Mouse (Mus musculus) intestine, embryonic 16.5 days (tissue): ENCODE results near the gene Cbx3. TPM values are rescaled to one million over a fixed set of nuclear protein-coding genes. Genes with fewer than 3 reads are reported as not detected.

ENCODE experiments used
- ATAC-seq: fragments of 200-750 bp; cut with Nextera tagmentation; 2 replicates; pipeline ENCODE4 v1.8.0; 2017; ENCODE audit warnings: moderate TSS enrichment, moderate library complexity
- H3K27ac ChIP-seq: fragments of 300-500 bp; sonication (generic); 2 replicates; pipeline ENCODE4 v1.5.1; 2014; ENCODE audit warnings: mild to moderate bottlenecking, low read length
- H3K27me3 ChIP-seq: fragments of 300-500 bp; sonication (generic); replicated peaks from 2 replicates; pipeline ENCODE4 v1.6.1; 2014; ENCODE audit warnings: low read length, control low read depth, mixed read lengths; ENCODE audit not compliant: control insufficient read depth, insufficient read depth
- H3K36me3 ChIP-seq: fragments of 300-500 bp; sonication (generic); 2 replicates; pipeline ENCODE4 v1.6.1; 2014; ENCODE audit warnings: low read length, control low read depth; ENCODE audit not compliant: control insufficient read depth, insufficient read depth
- H3K4me1 ChIP-seq: fragments of 300-500 bp; sonication (generic); 2 replicates; pipeline ENCODE4 v1.6.1; 2014; ENCODE audit warnings: low read length, control low read depth, mixed read lengths; ENCODE audit not compliant: control insufficient read depth, insufficient read depth
- H3K4me2 ChIP-seq: fragments of 300-500 bp; sonication (generic); 2 replicates; pipeline ENCODE4 v1.6.1; 2014; ENCODE audit warnings: low read depth, low read length, control low read depth
- H3K4me3 ChIP-seq: fragments of 300-500 bp; sonication (generic); 2 replicates; pipeline ENCODE4 v1.5.1; 2014; ENCODE audit warnings: mild to moderate bottlenecking, low read length
- H3K9ac ChIP-seq: fragments of 300-500 bp; sonication (generic); 2 replicates; pipeline ENCODE4 v1.6.1; 2014; ENCODE audit warnings: low read depth, low read length
- H3K9me3 ChIP-seq: fragments of 300-500 bp; sonication (generic); 2 replicates; pipeline ENCODE4 v1.6.1; 2016; ENCODE audit warnings: low read length, control low read depth; ENCODE audit not compliant: control insufficient read depth
- WGBS: fragments of 180-500 bp; shearing (Covaris S2); extraction: QIAGEN DNeasy Blood & Tissue Kit; methylation state at CpG from one replicate; pipeline ENCODE4 v1.1.7; 2014; 5-methylcytosine and 5-hydroxymethylcytosine counted together
- polyA plus RNA-seq: library from polyadenylated mRNA; unstranded; fragments of >200 nt; fragmentation: Nextera tagmentation; extraction: Ambion mirVana; gene quantifications from 2 replicates; pipeline ENCODE4 v1.2.1, GENCODE M21; 2015

Cbx3 gene
- polyA plus RNA-seq, 1 experiment from 2014 or later, result 290 TPM

DNA sequence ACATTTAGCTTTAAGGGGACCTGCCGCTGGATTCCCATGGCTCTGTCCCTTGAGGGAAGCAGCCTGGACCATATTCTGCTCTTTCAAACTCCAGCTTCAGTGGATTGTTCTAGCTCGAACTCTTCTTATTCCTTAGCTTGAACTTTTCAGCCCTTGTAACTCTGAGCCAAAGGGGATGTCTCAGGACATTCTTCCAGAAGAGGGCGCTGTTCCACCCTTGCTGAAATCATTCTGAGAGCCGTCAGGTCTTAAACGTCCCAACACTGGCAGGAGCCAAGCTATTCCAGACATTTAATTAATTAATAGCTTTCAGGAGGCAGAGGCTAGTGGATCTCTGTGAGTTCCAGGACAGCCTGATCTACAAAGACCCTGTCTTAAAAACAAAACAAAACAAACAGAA, 39.9 kb downstream of the Cbx3 start:
- ATAC-seq, result no peak

DNA sequence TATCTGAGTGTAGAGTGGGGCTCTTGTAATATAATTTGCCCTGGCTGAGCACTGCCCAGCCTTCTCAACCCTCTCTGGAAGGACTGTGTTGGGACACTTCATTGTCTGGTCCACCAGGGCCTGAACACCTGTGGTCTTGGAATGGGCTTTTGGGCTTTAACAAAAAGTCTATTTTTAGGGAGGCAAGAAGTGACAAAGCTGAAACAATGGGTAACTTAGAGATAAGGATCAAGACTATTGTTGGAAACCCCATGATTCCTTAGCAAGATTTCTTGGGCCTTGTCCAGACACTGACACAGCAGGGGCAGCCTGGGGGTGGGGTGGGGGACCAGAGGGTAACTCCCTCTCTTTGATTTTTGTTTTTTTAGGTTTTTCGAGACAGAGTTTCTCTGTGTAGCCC, 40.8 kb downstream of the Cbx3 start:
- no peaks in the 10 kb centered on the region for H3K9me3 ChIP-seq
- no peaks in the 10 kb centered on the region for H3K27me3 ChIP-seq
- WGBS, result 77% methylated on average over 1 of the region's 1 CpGs
- no peaks in the 10 kb centered on the region for H3K36me3 ChIP-seq
- H3K4me1 ChIP-seq, result no peaks in the 10 kb centered on the region
- H3K4me2 ChIP-seq, result no peak overlapping the region
- no peak overlapping the region for H3K27ac ChIP-seq
- ATAC-seq, result no peak
- no peak overlapping the region for H3K4me3 ChIP-seq
- no peak overlapping the region for H3K9ac ChIP-seq

More for the DNA sequence above, 39.9 kb downstream of the Cbx3 start:
- H3K9ac ChIP-seq, result no peak overlapping the region
- no peak overlapping the region for H3K27ac ChIP-seq
- H3K4me2 ChIP-seq, result no peak overlapping the region
- H3K4me3 ChIP-seq, result no peak overlapping the region
- no peaks in the 10 kb centered on the region for H3K36me3 ChIP-seq
- no peaks in the 10 kb centered on the region for H3K27me3 ChIP-seq
- no peaks in the 10 kb centered on the region for H3K4me1 ChIP-seq
- H3K9me3 ChIP-seq, result no peaks in the 10 kb centered on the region
- whole genome bisulfite sequencing, result 29% methylated on average over 5 of the region's 5 CpGs

DNA sequence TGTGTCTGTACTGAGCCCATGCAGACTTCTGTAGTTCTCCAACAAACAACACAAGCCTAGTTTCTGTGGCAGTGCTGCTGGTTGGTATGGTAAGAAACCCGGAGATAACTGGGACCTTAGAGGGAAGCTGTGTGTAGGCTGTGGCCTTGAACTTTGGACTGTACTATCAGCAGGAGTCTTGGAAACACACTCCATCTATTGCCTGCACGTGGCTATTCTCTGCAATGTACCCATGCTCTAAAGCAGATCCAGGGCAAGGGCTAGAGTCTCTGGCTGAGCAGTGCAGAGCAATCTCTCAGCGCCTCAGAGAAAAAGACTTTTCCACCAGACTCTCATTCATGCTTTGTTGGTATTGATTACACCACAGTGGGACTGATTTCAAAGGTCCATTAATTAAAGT, 43.6 kb downstream of the Cbx3 start:
- H3K27me3 ChIP-seq, result no peaks in the 10 kb centered on the region
- H3K36me3 ChIP-seq, result no peaks in the 10 kb centered on the region
- H3K4me1 ChIP-seq, result no peaks in the 10 kb centered on the region
- no peaks in the 10 kb centered on the region for H3K9me3 ChIP-seq
- WGBS, result 54% methylated on average over 3 of the region's 3 CpGs
- H3K4me2 ChIP-seq, result no peak overlapping the region
- peak; percentile 97 for ATAC-seq
- H3K4me3 ChIP-seq, result no peak overlapping the region
- H3K27ac ChIP-seq, result peak overlapping the region; percentile 47; the same call in 1 of the 2 replicates
- no peak overlapping the region for H3K9ac ChIP-seq

DNA sequence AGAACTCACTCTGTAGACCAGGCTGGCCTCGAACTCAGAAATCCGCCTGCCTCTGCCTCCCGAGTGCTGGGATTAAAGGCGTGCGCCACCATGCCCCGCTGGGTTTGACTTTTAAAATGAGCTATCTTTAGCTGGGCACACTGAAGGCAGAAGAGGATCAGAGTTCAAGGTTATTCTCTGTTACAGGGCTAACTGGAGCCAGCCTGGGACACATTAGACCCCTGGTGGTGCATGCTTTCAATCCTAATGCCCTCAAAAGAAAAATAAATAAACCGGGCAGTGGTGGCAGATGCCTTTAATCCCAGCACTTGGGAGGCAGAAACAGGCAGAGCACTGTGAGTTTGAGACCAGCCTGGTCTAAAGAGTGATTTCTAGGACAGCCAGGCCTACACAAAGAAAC, 44.7 kb downstream of the Cbx3 start:
- 95% methylated on average over 7 of the region's 7 CpGs for WGBS
- Histone ChIP-seq H3K9ac (no peak overlapping the region), H3K27ac (no peak overlapping the region), H3K4me2 (no peak overlapping the region), H3K4me3 (no peak overlapping the region), H3K27me3 (no peaks in the 10 kb centered on the region), H3K4me1 (no peaks in the 10 kb centered on the region), H3K36me3 (no peaks in the 10 kb centered on the region), H3K9me3 (no peaks in the 10 kb centered on the region)
- no peak for ATAC-seq

DNA sequence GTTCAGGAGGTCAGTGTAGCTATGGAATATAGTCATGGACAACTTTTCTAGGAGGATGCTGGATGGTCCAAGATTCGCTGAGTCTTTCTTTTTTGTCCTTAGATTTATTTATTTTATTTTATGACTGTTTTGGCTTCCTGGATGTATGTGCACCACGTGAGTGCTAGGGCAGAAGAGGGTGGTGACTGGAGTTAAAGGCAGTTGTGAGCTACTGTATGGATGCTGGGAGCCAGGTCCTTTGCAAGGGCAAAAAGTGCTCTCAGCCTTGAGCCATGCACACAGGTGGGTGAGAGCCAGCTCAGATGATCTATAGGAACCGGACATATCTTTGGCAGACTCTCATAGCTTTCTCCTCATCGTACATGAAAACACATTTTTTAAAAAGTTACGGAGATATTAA, 53.1 kb downstream of the Cbx3 start:
- Histone ChIP-seq H3K4me2 (peak overlapping the region; percentile 95), H3K4me1 (peaks cover 10% of the 10 kb centered on the region; the same call in 1 of the 2 replicates), H3K9ac (0 out of 2 replicates have a peak overlapping the region, but pooled peaks have one; percentile 80), H3K27me3 (no peaks in the 10 kb centered on the region), H3K9me3 (no peaks in the 10 kb centered on the region), H3K36me3 (no peaks in the 10 kb centered on the region), H3K27ac (no peak overlapping the region), H3K4me3 (peak overlapping the region; percentile 74)
- ATAC-seq, result no peak
- WGBS, result 14% methylated on average over 5 of the region's 5 CpGs

DNA sequence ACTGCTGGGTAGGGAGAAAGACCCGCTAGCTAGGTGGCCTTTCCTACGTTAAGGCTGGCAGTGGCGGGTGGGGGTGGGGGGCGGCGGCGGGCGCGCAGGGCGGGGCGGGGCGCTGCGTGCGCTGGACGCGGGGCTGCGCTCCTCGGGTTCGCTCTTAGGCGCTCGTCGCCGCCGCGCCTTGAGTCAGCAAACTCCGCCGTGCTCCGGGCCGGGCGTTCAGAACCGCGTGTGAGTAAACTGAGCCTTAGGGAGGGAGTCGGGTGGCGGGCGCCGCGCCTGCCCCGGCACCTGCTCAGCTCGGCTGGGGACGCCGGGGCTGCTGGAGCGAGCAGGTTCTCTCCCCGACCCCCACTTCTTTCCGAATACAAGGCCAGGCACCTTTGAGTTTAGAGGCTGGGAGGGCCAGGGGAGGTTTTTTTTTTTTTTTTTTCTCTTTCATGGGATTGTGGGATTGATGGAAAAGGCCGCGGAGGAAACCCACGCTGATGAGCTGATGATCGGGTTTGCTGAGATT, 53.7 kb downstream of the Cbx3 start, which contains the start of gene Snx10:
Gene Snx10, plus strand, starts transcription at position 95 of the 514 bp plus-strand sequence.
- Histone ChIP-seq H3K36me3 (no peaks in the 10 kb centered on the region), H3K4me2 (peak within 1 kb of the TSS; percentile 95), H3K4me3 (peak within 1 kb of the TSS; percentile 74), H3K27ac (no peak within 1 kb of the TSS; the same call in 1 of the 2 replicates), H3K9me3 (no peaks in the 10 kb centered on the region), H3K27me3 (no peaks in the 10 kb centered on the region), H3K4me1 (peaks cover 10% of the 10 kb centered on the region; the same call in 1 of the 2 replicates), H3K9ac (peak within 1 kb of the TSS; percentile 80)
- under 1% methylated on average over 47 of the region's 47 CpGs for WGBS
- ATAC-seq, result peak; percentile 75

DNA sequence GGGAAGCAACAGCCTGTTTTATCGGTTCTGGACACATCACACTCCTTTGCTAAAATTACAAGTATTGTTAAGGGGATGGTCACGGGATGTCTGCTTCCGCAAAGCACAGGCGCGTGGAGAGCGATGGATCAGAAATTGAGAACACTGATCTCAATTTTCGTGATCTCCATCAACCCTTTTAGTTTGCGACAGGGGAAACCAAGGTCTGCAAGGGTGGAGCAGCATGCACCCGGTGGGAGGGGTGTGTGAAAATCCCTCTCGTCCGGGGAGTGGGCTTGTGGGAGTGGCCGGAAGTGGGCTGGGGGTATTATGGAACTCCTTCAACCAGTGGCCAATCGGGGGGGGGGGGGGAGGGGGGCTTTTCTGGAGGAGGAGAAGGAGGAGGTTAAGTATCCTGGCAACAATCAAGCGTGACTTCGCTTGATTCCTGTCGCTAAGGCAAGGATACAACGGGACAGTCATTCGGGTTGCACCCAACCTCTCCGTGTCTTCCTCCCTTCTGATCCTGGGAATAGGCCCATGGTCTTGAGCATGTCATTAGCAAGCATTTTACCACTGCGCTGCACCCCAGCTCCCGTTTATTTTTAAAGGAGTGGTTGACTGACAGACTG, 54.3 kb downstream of the Cbx3 start:
- no peaks in the 10 kb centered on the region for H3K27me3 ChIP-seq
- peak overlapping the region; percentile 80 for H3K9ac ChIP-seq
- no peak overlapping the region for H3K27ac ChIP-seq
- H3K36me3 ChIP-seq, result no peaks in the 10 kb centered on the region
- no peaks in the 10 kb centered on the region for H3K9me3 ChIP-seq
- ATAC-seq, result peak; percentile 52; the same call in 1 of the 2 replicates
- peak overlapping the region; percentile 95 for H3K4me2 ChIP-seq
- peak overlapping the region; percentile 74 for H3K4me3 ChIP-seq
- peaks cover 10% of the 10 kb centered on the region; the same call in 1 of the 2 replicates for H3K4me1 ChIP-seq
- under 1% methylated on average over 20 of the region's 21 CpGs for WGBS

DNA sequence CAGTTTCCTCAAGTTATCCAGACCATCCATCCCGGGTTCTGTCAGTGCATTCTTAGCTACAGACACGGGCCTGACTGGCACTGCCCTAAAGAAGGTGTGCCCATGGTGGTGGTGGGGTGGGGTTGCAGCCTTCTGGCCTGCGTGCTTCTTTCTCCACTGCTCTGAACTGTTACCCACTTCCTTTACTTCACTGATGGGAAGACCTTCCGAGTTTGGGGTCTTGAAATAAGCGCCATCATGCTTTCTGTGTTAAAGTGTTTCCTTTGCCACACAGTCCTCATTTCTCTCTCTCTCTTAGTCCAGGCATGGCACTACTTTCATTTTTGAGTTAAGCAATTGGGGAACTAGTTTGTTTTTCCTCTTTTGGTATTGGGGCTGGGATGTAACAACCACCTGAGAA, 54.8 kb downstream of the Cbx3 start:
- Histone ChIP-seq H3K27ac (no peak overlapping the region), H3K36me3 (no peaks in the 10 kb centered on the region), H3K9ac (peak overlapping the region; percentile 80; the same call in 1 of the 2 replicates), H3K27me3 (no peaks in the 10 kb centered on the region), H3K4me1 (peaks cover 10% of the 10 kb centered on the region; the same call in 1 of the 2 replicates), H3K9me3 (no peaks in the 10 kb centered on the region), H3K4me2 (peak overlapping the region; percentile 95), H3K4me3 (peak overlapping the region; percentile 74; the same call in 1 of the 2 replicates)
- WGBS, result 47% methylated on average over 5 of the region's 5 CpGs
- ATAC-seq, result peak; percentile 9; the same call in 1 of the 2 replicates

DNA sequence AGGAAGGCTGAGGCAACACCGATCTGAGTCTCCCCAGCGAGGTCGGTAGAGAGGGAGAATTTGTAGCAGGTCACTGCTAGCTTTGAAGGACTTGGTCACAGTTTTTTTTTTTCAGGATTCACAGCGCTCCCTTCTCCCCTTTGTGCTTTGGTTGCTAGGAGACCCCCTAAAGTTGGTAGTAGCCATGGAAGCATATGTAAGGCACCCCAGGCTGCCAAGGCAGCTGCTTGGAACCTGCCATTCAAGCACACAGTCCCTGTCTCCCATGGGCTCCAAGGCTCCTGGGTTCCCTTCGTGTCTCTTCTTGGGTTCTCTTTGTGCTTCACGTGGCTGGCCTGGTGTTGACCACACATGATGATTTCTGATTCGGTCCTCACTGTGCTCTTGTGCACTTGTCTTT, 59.3 kb downstream of the Cbx3 start:
- Histone ChIP-seq H3K4me2 (no peak overlapping the region), H3K36me3 (no peaks in the 10 kb centered on the region), H3K27me3 (no peaks in the 10 kb centered on the region), H3K4me3 (no peak overlapping the region), H3K9me3 (no peaks in the 10 kb centered on the region), H3K4me1 (peaks cover 17% of the 10 kb centered on the region), H3K9ac (no peak overlapping the region), H3K27ac (no peak overlapping the region)
- no peak for ATAC-seq
- 72% methylated on average over 7 of the region's 7 CpGs for WGBS
